In the genomic region with DNA sequence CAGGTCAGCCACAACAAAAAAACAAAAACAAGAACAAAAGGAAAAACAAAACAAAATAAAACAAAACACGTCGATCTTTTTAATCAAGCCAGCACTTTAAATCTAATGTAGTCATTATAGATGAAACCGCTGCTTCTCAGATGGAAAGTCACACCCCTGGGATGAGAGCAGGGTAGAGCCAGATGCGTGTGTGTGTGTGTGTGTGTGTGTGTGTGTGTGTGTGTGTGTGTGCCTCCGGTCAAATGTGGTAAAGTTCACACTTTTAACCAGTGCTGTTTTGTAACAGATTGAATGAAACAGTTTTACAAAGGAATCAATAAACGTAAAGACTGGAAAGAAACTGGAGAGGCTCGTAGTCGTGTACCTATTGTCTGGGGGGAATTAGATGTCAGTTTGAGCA, we compare ENCODE assay signal across 14 mouse cellular contexts.
"Had no signal": no experiment of that assay in that cellular context is flagged by ENCODE, and none has a peak within 500 bp of the region (broad histone marks: within the 10 kb centered on the region; RNA-seq: fewer than 3 reads in every experiment).

No protein-coding gene starts in this region.

- H3K36me3 ChIP-seq: limb, embryonic 13.5 days; liver, embryonic 13.5 days had no signal

- H3K4me1 ChIP-seq: liver, embryonic 13.5 days had no signal

- H3K4me3 ChIP-seq: limb, embryonic 13.5 days; liver, embryonic 13.5 days had no signal

- H3K9ac ChIP-seq: limb, embryonic 13.5 days; liver, embryonic 13.5 days had no signal

- H3K27ac ChIP-seq: kidney, postnatal 0 days; limb, embryonic 13.5 days; liver, embryonic 13.5 days had no signal

- DNase-seq: kidney, adult 11 months; kidney, adult 9 months; kidney, postnatal 36 days; layer of hippocampus, adult 9-11 months; layer of hippocampus, postnatal 36 days; liver, embryonic 13.5 days; lung, adult 18-20 months; right cerebral cortex, adult 18-20 months; right cerebral cortex, postnatal 4 days; spleen, adult 18-20 months; thymus, adult 2 months; thymus, postnatal 25 days had no signal

- H3K4me2 ChIP-seq: liver, embryonic 13.5 days had no signal

- H3K9me3 ChIP-seq: limb, embryonic 13.5 days; liver, embryonic 13.5 days had no signal

- H3K27me3 ChIP-seq: liver, embryonic 13.5 days had no signal
